Mouse (Mus musculus) hematopoietic stem cell, adult 5-6 weeks (primary cell): ENCODE results near the gene Acot2. TPM values are rescaled to one million over a fixed set of nuclear protein-coding genes. Genes with fewer than 3 reads are reported as not detected.
"Not testable (repeated sequence)": the region's sequence is repeated elsewhere in the genome, so short reads cannot be mapped to it uniquely, and the experiment has no call there.

Experiments used
- ATAC-seq, 2 experiments: fragments of 125-278 bp in 1 of 2; replicated peaks in 1 of 2; 2 replicates each; pipeline ENCODE4 v1.8.0; 2016 to 2017; ENCODE audit warnings: inconsistent platforms in 2 of 2, mild to moderate bottlenecking in 2 of 2, moderate number of reproducible peaks in 2 of 2, low read depth in 1 of 2, moderate TSS enrichment in 1 of 2; ENCODE audit not compliant: low FRiP score in 2 of 2, poor library complexity in 2 of 2, severe bottlenecking in 2 of 2, insufficient read depth in 1 of 2, low TSS enrichment in 1 of 2
- total RNA-seq: library from RNA; stranded (forward); fragments of 172-1452, 232-1000 nt; gene quantifications from 2 replicates; pipeline ENCODE4 v1.2.3, GENCODE M21; 2017

Acot2 gene
- 23.0 and 25.0 TPM in 2 replicates for total RNA-seq

GRCm38 (mm10) chr12:83987583-83988441 is at the start of gene Acot2:
Gene Acot2, plus strand, starts transcription at chr12:83987861.
- peak; percentile 94 to 96 for ATAC-seq

- not testable (repeated sequence) for ATAC-seq
Measured at GRCm38 (mm10) chr12:83938592-83938991, 49.1 kb upstream of the Acot2 start.

GRCm38 (mm10) chr12:83939332-83939731 is 48.3 kb upstream of the Acot2 start:
- ATAC-seq = no peak

DNA sequence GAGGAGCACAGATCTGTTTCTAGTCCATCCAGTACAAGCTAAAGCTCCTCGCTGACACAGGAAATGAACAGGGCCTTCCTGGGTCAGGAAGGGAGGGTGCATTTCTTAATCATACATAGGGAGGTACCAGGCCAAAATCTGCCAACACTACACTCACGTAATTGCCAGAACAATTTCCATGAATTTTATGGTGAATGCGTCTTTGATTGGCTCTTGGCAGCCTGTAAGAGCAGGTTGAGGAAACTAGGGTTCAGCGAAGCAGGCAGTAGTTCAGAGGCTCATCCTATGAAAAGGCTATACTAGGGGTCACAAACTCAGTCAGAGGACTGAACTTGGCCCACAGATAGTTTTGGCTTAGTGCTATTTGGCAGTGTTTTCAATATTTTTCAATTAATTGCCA is 47.6 kb upstream of the Acot2 start:
- ATAC-seq = no peak

- no peak for ATAC-seq
Measured at GRCm38 (mm10) chr12:83941938-83942337, 45.7 kb upstream of the Acot2 start.

DNA sequence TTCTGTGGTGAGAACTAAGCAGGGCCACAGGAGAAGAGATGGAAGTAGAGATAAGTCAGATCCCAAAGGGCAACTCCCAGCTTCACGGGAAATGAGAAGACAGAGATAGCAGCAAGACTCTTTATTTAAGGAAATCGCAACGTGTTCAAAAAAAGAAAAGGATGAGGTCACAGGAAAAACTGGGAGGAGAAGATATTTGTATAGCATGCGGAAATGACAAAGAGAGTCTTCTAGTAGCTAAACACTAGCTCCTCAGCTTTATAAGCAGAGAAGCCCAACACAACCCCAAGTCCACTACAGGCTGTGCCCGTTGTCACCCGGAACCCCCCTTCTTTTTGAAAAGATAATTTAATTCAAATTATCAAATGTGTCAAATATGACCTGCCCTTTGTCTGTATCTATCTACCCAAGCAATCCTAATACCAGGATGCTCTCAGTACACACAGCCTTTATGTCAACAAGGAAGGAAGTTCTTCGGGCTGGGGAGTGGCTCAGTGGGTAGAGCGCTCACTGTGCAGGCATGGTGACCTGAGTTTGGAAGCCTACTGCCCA is 40.3 kb upstream of the Acot2 start:
- ATAC-seq = no peak

- no peak for ATAC-seq
Measured at GRCm38 (mm10) chr12:83949043-83949442, 38.6 kb upstream of the Acot2 start.

DNA sequence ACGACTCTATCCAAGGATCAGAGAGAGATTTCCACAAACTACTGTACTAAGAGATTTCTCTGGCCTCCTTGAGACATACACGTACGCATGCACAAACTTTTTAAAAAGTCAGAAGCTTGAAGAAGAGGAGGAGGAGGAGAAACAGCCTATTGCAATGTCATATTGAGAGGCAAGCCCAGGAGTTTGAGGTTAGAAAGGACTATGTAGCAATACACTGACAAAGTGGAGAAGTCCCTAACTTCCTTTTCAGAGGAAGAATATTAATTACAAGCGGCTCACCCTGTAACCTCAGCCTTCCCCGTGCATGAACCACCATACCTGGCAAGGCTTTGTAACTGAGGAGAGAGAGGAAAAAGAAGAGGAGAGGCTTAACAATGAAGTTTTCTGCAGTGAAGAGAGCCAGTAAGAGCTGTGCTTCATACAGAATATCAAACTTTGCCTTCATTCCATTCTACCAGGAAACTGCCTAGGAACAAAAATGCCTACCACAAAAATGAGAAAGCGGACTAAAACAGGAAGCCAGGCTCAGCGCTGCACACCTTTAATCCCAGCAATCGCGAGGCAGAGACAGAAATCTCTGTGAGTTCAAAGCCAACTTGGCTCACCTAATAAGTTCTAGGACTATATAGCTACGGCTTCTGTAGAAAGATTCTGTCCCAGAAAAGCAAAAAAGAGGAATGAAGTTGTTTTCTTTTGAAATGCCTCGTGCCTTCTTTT is 37.7 kb upstream of the Acot2 start:
- ATAC-seq = peak in 1 of 2 experiments; percentile 44; a peak in 2 of 4 replicates

GRCm38 (mm10) chr12:83950493-83950839 is 37.2 kb upstream of the Acot2 start, which contains the start of gene Riox1:
Gene Riox1, plus strand, starts transcription at chr12:83950608.
- ATAC-seq = peak; percentile 84 to 95

GRCm38 (mm10) chr12:83950840-83951701 is 36.6 kb upstream of the Acot2 start:
- peak in 1 of 2 experiments; percentile 16; a peak in 1 of 4 replicates for ATAC-seq

DNA sequence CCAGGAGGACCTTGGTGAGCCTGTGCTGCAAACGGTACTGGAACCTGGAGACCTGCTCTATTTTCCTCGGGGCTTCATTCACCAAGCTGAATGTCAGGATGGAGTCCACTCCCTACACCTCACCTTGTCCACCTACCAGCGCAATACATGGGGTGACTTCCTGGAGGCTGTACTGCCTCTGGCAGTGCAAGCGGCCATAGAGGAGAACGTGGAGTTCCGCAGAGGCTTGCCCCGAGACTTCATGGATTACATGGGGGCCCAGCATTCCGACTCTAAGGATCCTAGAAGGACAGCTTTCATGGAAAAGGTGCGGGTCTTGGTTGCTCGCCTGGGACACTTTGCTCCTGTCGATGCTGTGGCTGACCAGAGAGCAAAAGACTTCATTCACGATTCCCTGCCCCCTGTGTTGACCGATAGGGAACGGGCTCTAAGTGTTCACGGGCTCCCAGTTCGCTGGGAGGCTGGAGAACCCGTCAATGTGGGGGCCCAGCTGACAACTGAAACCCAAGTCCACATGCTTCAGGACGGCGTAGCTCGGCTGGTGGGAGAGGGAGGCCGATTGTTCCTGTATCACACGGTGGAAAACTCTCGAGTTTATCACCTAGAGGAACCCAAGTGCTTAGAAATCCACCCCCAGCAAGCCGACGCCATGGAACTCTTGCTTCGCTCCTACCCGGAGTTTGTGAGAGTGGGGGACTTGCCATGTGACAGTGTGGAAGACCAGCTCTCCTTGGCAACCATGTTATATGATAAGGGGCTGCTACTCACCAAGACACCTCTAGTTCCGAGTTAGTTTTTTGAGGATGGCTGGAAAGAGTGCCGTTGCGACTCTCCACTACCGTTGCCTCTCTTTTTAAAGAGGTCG is 35.7 kb upstream of the Acot2 start:
- ATAC-seq = no peak

GRCm38 (mm10) chr12:83958278-83958677 is 29.4 kb upstream of the Acot2 start:
- no peak for ATAC-seq

DNA sequence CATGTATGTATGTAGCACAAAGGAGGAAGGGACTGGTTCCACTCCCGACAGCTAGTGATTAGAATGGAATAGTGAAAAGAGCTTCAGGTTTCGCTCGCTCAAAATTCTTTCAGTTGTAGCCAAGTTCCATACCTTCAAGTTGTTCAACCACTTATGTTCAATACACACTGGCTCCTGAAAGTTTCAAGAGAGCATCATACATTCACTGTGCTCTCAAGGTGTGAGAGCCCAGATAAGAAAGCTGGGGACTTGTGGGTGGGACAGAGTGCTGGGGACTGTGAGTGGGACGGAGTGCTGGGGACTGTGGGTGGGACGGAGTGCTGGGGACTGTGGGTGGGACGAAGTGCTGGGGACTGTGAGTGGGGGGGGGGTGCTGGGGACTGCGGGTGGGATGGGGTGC is 22.4 kb upstream of the Acot2 start:
- ATAC-seq = no peak

- ATAC-seq = peak; percentile 75 to 76
Measured at GRCm38 (mm10) chr12:83972117-83972516, 15.5 kb upstream of the Acot2 start.

DNA sequence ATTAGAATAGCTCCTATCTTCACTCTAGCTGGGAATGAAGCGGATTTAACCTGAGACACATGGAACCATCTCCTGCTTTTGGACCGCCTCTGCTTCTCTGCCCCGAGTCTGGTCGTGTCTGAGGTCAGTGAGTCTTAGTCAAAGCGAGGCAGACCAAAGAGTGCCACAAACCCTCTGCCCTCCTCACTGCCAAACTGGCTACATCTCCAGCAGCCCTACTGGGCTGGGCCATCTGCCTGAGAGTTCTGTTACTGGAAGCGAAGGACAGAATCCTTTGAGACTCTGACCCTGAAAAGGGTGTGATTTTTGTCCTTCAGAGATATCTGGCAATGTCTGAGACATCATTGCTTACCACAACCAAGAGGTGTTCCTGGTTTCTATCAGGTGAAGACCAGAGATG is 8.8 kb upstream of the Acot2 start:
- no peak for ATAC-seq

DNA sequence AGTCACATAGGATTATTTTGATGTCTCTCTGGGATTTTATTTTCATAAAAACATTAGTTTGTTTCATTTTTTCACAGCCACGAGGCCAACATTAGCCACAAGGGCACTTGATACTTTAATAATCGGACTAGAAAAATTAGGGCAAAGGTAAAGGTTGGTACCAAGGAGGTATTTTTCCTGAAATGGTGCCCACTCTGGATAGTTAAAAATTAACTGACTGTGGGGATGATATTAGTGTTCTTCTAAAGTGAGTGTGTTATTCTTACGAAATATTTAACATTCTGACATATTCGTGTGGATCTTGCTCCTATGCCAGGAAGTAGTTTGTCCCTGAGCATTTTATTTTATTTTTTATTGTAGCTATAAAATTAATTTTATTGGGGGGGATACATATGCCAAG is 6.0 kb upstream of the Acot2 start:
- no peak for ATAC-seq

GRCm38 (mm10) chr12:83984752-83985151 is 2.9 kb upstream of the Acot2 start, which contains the start of gene Heatr4:
Gene Heatr4, minus strand, starts transcription at chr12:83984852.
- ATAC-seq = no peak
